Mouse (Mus musculus) liver, adult 2 months (tissue): Measurements from ENCODE around the gene Pla2g12b.

ENCODE experiments used
- CTCF ChIP-seq: fragments of 200-500 bp; IDR thresholded peaks from 2 replicates; pipeline ENCODE4 v1.5.1; 2011; ENCODE audit warnings: low read depth, low read length, control low read depth
- POLR2A ChIP-seq: fragments of 200-500 bp; IDR thresholded peaks from 2 replicates; pipeline ENCODE4 v1.6.1; 2011; ENCODE audit warnings: low read length, control low read depth; ENCODE audit not compliant: insufficient read depth; ENCODE audit errors: extremely low read depth

DNA sequence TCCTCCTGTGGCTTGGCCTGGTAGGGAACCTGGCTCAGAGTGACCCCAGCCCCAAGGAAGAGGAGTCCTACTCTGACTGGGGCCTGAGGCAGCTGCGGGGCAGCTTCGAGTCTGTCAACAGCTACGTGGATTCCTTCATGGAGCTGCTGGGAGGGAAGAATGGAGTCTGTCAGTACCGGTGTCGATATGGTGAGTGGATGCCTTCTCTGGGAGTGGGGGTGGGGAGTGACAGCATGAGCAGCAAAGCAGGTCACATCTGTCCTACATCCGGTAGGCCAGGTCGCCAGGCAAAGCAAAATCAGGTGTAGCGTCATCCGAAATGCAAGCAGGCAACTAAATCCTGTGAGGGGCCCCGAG is 311 bp downstream of the Pla2g12b start:
- no peak for TF ChIP-seq CTCF
- TF ChIP-seq POLR2A, result no peak
